Mouse (Mus musculus): ENCODE measurements around the gene Setdb1. TPM values are rescaled to one million over a fixed set of nuclear protein-coding genes. Genes with fewer than 3 reads are reported as not detected.

Setdb1 gene
- polyA plus RNA-seq, 1 experiment: 15.6 TPM

- H3K79me2 ChIP-seq (ENCODE audit: control insufficient read depth, insufficient read depth): no peaks in the 10 kb centered on the region
- TF ChIP-seq CEBPB (IDR thresholded peaks at IDR 0.05; ENCODE audit: low read depth) (no peak), FOSL1 (IDR thresholded peaks at IDR 0.05; ENCODE audit: insufficient read depth, low read length, poor library complexity, severe bottlenecking) (no peak), USF1 (IDR thresholded peaks at IDR 0.05; ENCODE audit: low read depth) (no peak), CTCF (IDR thresholded peaks at IDR 0.05; ENCODE audit: control insufficient read depth, insufficient read depth, insufficient read length) (no peak), MYOD1 (IDR thresholded peaks at IDR 0.05; ENCODE audit: control insufficient read depth, insufficient read length, low read depth) (no peak), MYOG (IDR thresholded peaks at IDR 0.05; ENCODE audit: control insufficient read depth, extremely low read depth, insufficient read length) (no peak), MAX (IDR thresholded peaks at IDR 0.05) (no peak)
- peaks cover 84% of the 10 kb centered on the region for H3K36me3 ChIP-seq (ENCODE audit: control insufficient read depth, insufficient read depth)
- no peak overlapping the region for H3K4me3 ChIP-seq (ENCODE audit: insufficient read depth, poor library complexity, severe bottlenecking)
- H3ac ChIP-seq (ENCODE audit: control insufficient read depth, insufficient read length, low read depth): no peak overlapping the region
- H3K27me3 ChIP-seq (ENCODE audit: control insufficient read depth, insufficient read depth, insufficient read length): no peaks in the 10 kb centered on the region
- H3K79me3 ChIP-seq (ENCODE audit: low read depth): no peaks in the 10 kb centered on the region
Observed at GRCm38 (mm10) chr3:95338251-95338650, 18.8 kb downstream of the Setdb1 start.

- no peak overlapping the region for H3ac ChIP-seq (ENCODE audit: control insufficient read depth, insufficient read length, low read depth)
- peaks cover 82% of the 10 kb centered on the region for H3K36me3 ChIP-seq (ENCODE audit: control insufficient read depth, insufficient read depth)
- no peaks in the 10 kb centered on the region for H3K27me3 ChIP-seq (ENCODE audit: control insufficient read depth, insufficient read depth, insufficient read length)
- H3K79me3 ChIP-seq (ENCODE audit: low read depth): no peaks in the 10 kb centered on the region
- H3K79me2 ChIP-seq (ENCODE audit: control insufficient read depth, insufficient read depth): no peaks in the 10 kb centered on the region
- TF ChIP-seq CEBPB (IDR thresholded peaks at IDR 0.05; ENCODE audit: low read depth): no peak
- TF ChIP-seq MAX (IDR thresholded peaks at IDR 0.05): no peak
- no peak for TF ChIP-seq CTCF (IDR thresholded peaks at IDR 0.05; ENCODE audit: control insufficient read depth, insufficient read depth, insufficient read length)
- no peak for TF ChIP-seq MYOG (IDR thresholded peaks at IDR 0.05; ENCODE audit: control insufficient read depth, extremely low read depth, insufficient read length)
- TF ChIP-seq USF1 (IDR thresholded peaks at IDR 0.05; ENCODE audit: low read depth): no peak
- TF ChIP-seq FOSL1 (IDR thresholded peaks at IDR 0.05; ENCODE audit: insufficient read depth, low read length, poor library complexity, severe bottlenecking): no peak
- no peak for TF ChIP-seq MYOD1 (IDR thresholded peaks at IDR 0.05; ENCODE audit: control insufficient read depth, insufficient read length, low read depth)
- H3K4me3 ChIP-seq (ENCODE audit: insufficient read depth, poor library complexity, severe bottlenecking): no peak overlapping the region
Observed at GRCm38 (mm10) chr3:95337345-95337744, 19.7 kb downstream of the Setdb1 start.

GRCm38 (mm10) chr3:95331528-95331927 lies 25.5 kb downstream of the Setdb1 start:
- H3K36me3 ChIP-seq (ENCODE audit: control insufficient read depth, insufficient read depth): peaks cover 75% of the 10 kb centered on the region
- TF ChIP-seq MYOG (IDR thresholded peaks at IDR 0.05; ENCODE audit: control insufficient read depth, extremely low read depth, insufficient read length): no peak
- TF ChIP-seq MYOD1 (IDR thresholded peaks at IDR 0.05; ENCODE audit: control insufficient read depth, insufficient read length, low read depth): no peak
- no peak for TF ChIP-seq USF1 (IDR thresholded peaks at IDR 0.05; ENCODE audit: low read depth)
- TF ChIP-seq CTCF (IDR thresholded peaks at IDR 0.05; ENCODE audit: control insufficient read depth, insufficient read depth, insufficient read length): no peak
- no peak for TF ChIP-seq CEBPB (IDR thresholded peaks at IDR 0.05; ENCODE audit: low read depth)
- no peak overlapping the region for H3K4me3 ChIP-seq (ENCODE audit: insufficient read depth, poor library complexity, severe bottlenecking)
- H3K79me3 ChIP-seq (ENCODE audit: low read depth): no peaks in the 10 kb centered on the region
- no peaks in the 10 kb centered on the region for H3K79me2 ChIP-seq (ENCODE audit: control insufficient read depth, insufficient read depth)
- H3ac ChIP-seq (ENCODE audit: control insufficient read depth, insufficient read length, low read depth): no peak overlapping the region
- H3K27me3 ChIP-seq (ENCODE audit: control insufficient read depth, insufficient read depth, insufficient read length): no peaks in the 10 kb centered on the region

- Histone ChIP-seq H3ac (ENCODE audit: control insufficient read depth, insufficient read length, low read depth) (no peak overlapping the region), H3K36me3 (ENCODE audit: control insufficient read depth, insufficient read depth) (peaks cover 85% of the 10 kb centered on the region), H3K4me3 (ENCODE audit: insufficient read depth, poor library complexity, severe bottlenecking) (no peak overlapping the region), H3K79me2 (ENCODE audit: control insufficient read depth, insufficient read depth) (no peaks in the 10 kb centered on the region), H3K27me3 (ENCODE audit: control insufficient read depth, insufficient read depth, insufficient read length) (no peaks in the 10 kb centered on the region), H3K79me3 (ENCODE audit: low read depth) (no peaks in the 10 kb centered on the region)
- TF ChIP-seq MYOG (IDR thresholded peaks at IDR 0.05; ENCODE audit: control insufficient read depth, extremely low read depth, insufficient read length) (no peak), MAX (IDR thresholded peaks at IDR 0.05) (no peak), CEBPB (IDR thresholded peaks at IDR 0.05; ENCODE audit: low read depth) (no peak), USF1 (IDR thresholded peaks at IDR 0.05; ENCODE audit: low read depth) (no peak), CTCF (IDR thresholded peaks at IDR 0.05; ENCODE audit: control insufficient read depth, insufficient read depth, insufficient read length) (no peak), MYOD1 (IDR thresholded peaks at IDR 0.05; ENCODE audit: control insufficient read depth, insufficient read length, low read depth) (no peak), FOSL1 (IDR thresholded peaks at IDR 0.05; ENCODE audit: insufficient read depth, low read length, poor library complexity, severe bottlenecking) (no peak)
Observed at GRCm38 (mm10) chr3:95328803-95329404, 28.1 kb downstream of the Setdb1 start.

GRCm38 (mm10) chr3:95324454-95325144 lies 32.4 kb downstream of the Setdb1 start:
- Histone ChIP-seq H3K79me3 (ENCODE audit: low read depth) (peaks cover 8% of the 10 kb centered on the region), H3K4me3 (ENCODE audit: insufficient read depth, poor library complexity, severe bottlenecking) (no peak overlapping the region), H3ac (ENCODE audit: control insufficient read depth, insufficient read length, low read depth) (no peak overlapping the region), H3K79me2 (ENCODE audit: control insufficient read depth, insufficient read depth) (peaks cover 15% of the 10 kb centered on the region), H3K36me3 (ENCODE audit: control insufficient read depth, insufficient read depth) (peaks cover 95% of the 10 kb centered on the region), H3K27me3 (ENCODE audit: control insufficient read depth, insufficient read depth, insufficient read length) (no peaks in the 10 kb centered on the region)
- no peak for TF ChIP-seq MYOD1 (IDR thresholded peaks at IDR 0.05; ENCODE audit: control insufficient read depth, insufficient read length, low read depth)
- no peak for TF ChIP-seq CTCF (IDR thresholded peaks at IDR 0.05; ENCODE audit: control insufficient read depth, insufficient read depth, insufficient read length)
- TF ChIP-seq MAX (IDR thresholded peaks at IDR 0.05): no peak
- TF ChIP-seq MYOG (IDR thresholded peaks at IDR 0.05; ENCODE audit: control insufficient read depth, extremely low read depth, insufficient read length): no peak
- no peak for TF ChIP-seq USF1 (IDR thresholded peaks at IDR 0.05; ENCODE audit: low read depth)
- TF ChIP-seq FOSL1 (IDR thresholded peaks at IDR 0.05; ENCODE audit: insufficient read depth, low read length, poor library complexity, severe bottlenecking): no peak
- TF ChIP-seq CEBPB (IDR thresholded peaks at IDR 0.05; ENCODE audit: low read depth): no peak

All from C2C12 (cell line).